Mouse (Mus musculus): ENCODE measurements at regions not wholly inside any gene's neighbourhood (a gene's known extent, or its start where the extent isn't known, plus 50 kb on each side); places are given as distances from the start of the nearest gene placed in this dataset.

- Histone ChIP-seq H3K36me3 (ENCODE audit: control insufficient read depth, insufficient read depth, low read length) (no peaks in the 10 kb centered on the region), H3K4me1 (ENCODE audit: control insufficient read depth, insufficient read depth, low read length) (peaks cover 4% of the 10 kb centered on the region; the same call in 1 of the 2 replicates), H3K27me3 (ENCODE audit: control insufficient read depth, insufficient read depth, low read length) (no peaks in the 10 kb centered on the region), H3K4me2 (replicated peaks; ENCODE audit: low read depth, low read length) (no peak overlapping the region), H3K9ac (replicated peaks; ENCODE audit: low read depth, low read length) (no peak overlapping the region), H3K9me3 (ENCODE audit: control insufficient read depth, low read depth, low read length) (no peaks in the 10 kb centered on the region), H3K27ac (ENCODE audit: low read length) (no peak overlapping the region), H3K4me3 (ENCODE audit: low read depth, low read length) (no peak overlapping the region)
- ATAC-seq (ENCODE audit: insufficient number of reproducible peaks, insufficient read depth, low FRiP score, low read depth), result no peak
- WGBS, result 78% methylated on average over 13 of the region's 13 CpGs
Measured at GRCm38 (mm10) chr4:152691302-152691701, 213.6 kb upstream of the Kcnab2 start.

GRCm38 (mm10) chr4:152690766-152691165 is 213.1 kb upstream of the Kcnab2 start:
- Histone ChIP-seq H3K4me3 (ENCODE audit: low read depth, low read length) (no peak overlapping the region), H3K4me2 (replicated peaks; ENCODE audit: low read depth, low read length) (no peak overlapping the region), H3K27ac (ENCODE audit: low read length) (no peak overlapping the region), H3K36me3 (ENCODE audit: control insufficient read depth, insufficient read depth, low read length) (no peaks in the 10 kb centered on the region), H3K27me3 (ENCODE audit: control insufficient read depth, insufficient read depth, low read length) (no peaks in the 10 kb centered on the region), H3K9ac (replicated peaks; ENCODE audit: low read depth, low read length) (no peak overlapping the region), H3K4me1 (ENCODE audit: control insufficient read depth, insufficient read depth, low read length) (peaks cover 4% of the 10 kb centered on the region; the same call in 1 of the 2 replicates), H3K9me3 (ENCODE audit: control insufficient read depth, low read depth, low read length) (no peaks in the 10 kb centered on the region)
- WGBS, result 91% methylated on average over 4 of the region's 4 CpGs
- no peak for ATAC-seq (ENCODE audit: insufficient number of reproducible peaks, insufficient read depth, low FRiP score, low read depth)

- Histone ChIP-seq H3K4me2 (replicated peaks; ENCODE audit: low read depth, low read length) (no peak overlapping the region), H3K4me1 (ENCODE audit: control insufficient read depth, insufficient read depth, low read length) (peaks cover 4% of the 10 kb centered on the region; the same call in 1 of the 2 replicates), H3K4me3 (ENCODE audit: low read depth, low read length) (no peak overlapping the region), H3K36me3 (ENCODE audit: control insufficient read depth, insufficient read depth, low read length) (no peaks in the 10 kb centered on the region), H3K9ac (replicated peaks; ENCODE audit: low read depth, low read length) (no peak overlapping the region), H3K9me3 (ENCODE audit: control insufficient read depth, low read depth, low read length) (no peaks in the 10 kb centered on the region), H3K27me3 (ENCODE audit: control insufficient read depth, insufficient read depth, low read length) (no peaks in the 10 kb centered on the region), H3K27ac (ENCODE audit: low read length) (no peak overlapping the region)
- 76% methylated on average over 9 of the region's 9 CpGs for WGBS
- ATAC-seq (ENCODE audit: insufficient number of reproducible peaks, insufficient read depth, low FRiP score, low read depth), result no peak
Measured at GRCm38 (mm10) chr4:152689831-152690230, 212.2 kb upstream of the Kcnab2 start.

- Histone ChIP-seq H3K4me2 (replicated peaks; ENCODE audit: low read depth, low read length) (no peak overlapping the region), H3K36me3 (ENCODE audit: control insufficient read depth, insufficient read depth, low read length) (no peaks in the 10 kb centered on the region), H3K9ac (replicated peaks; ENCODE audit: low read depth, low read length) (no peak overlapping the region), H3K27me3 (ENCODE audit: control insufficient read depth, insufficient read depth, low read length) (no peaks in the 10 kb centered on the region), H3K4me1 (ENCODE audit: control insufficient read depth, insufficient read depth, low read length) (peaks cover 4% of the 10 kb centered on the region; the same call in 1 of the 2 replicates), H3K4me3 (ENCODE audit: low read depth, low read length) (no peak overlapping the region), H3K27ac (ENCODE audit: low read length) (no peak overlapping the region), H3K9me3 (ENCODE audit: control insufficient read depth, low read depth, low read length) (no peaks in the 10 kb centered on the region; the same call in 1 of the 2 replicates)
- no peak for ATAC-seq (ENCODE audit: insufficient number of reproducible peaks, insufficient read depth, low FRiP score, low read depth)
- 47% methylated on average over 12 of the region's 12 CpGs for WGBS
Measured at GRCm38 (mm10) chr4:152686509-152687081, 208.9 kb upstream of the Kcnab2 start.

- no peaks in the 10 kb centered on the region for H3K9me3 ChIP-seq (ENCODE audit: control insufficient read depth, low read depth, low read length)
- no peak overlapping the region for H3K27ac ChIP-seq (ENCODE audit: low read length)
- no peaks in the 10 kb centered on the region for H3K27me3 ChIP-seq (ENCODE audit: control insufficient read depth, insufficient read depth, low read length)
- WGBS, result 19% methylated on average over 11 of the region's 11 CpGs
- H3K4me3 ChIP-seq (ENCODE audit: low read depth, low read length), result no peak overlapping the region
- no peaks in the 10 kb centered on the region for H3K36me3 ChIP-seq (ENCODE audit: control insufficient read depth, insufficient read depth, low read length)
- no peak for ATAC-seq (ENCODE audit: insufficient number of reproducible peaks, insufficient read depth, low FRiP score, low read depth)
- no peak overlapping the region for H3K4me2 ChIP-seq (replicated peaks; ENCODE audit: low read depth, low read length)
- H3K9ac ChIP-seq (replicated peaks; ENCODE audit: low read depth, low read length), result no peak overlapping the region
- no peaks in the 10 kb centered on the region for H3K4me1 ChIP-seq (ENCODE audit: control insufficient read depth, insufficient read depth, low read length)
Measured at GRCm38 (mm10) chr4:152674140-152674539, 196.5 kb upstream of the Kcnab2 start.

- no peak overlapping the region for H3K9ac ChIP-seq (replicated peaks; ENCODE audit: low read depth, low read length)
- no peak for ATAC-seq (ENCODE audit: insufficient number of reproducible peaks, insufficient read depth, low FRiP score, low read depth)
- no peaks in the 10 kb centered on the region for H3K27me3 ChIP-seq (ENCODE audit: control insufficient read depth, insufficient read depth, low read length)
- H3K4me2 ChIP-seq (replicated peaks; ENCODE audit: low read depth, low read length), result no peak overlapping the region
- no peak overlapping the region for H3K27ac ChIP-seq (ENCODE audit: low read length)
- H3K9me3 ChIP-seq (ENCODE audit: control insufficient read depth, low read depth, low read length), result peaks cover 3% of the 10 kb centered on the region; the same call in 1 of the 2 replicates
- 40% methylated on average over 8 of the region's 8 CpGs for WGBS
- H3K4me3 ChIP-seq (ENCODE audit: low read depth, low read length), result no peak overlapping the region
- H3K36me3 ChIP-seq (ENCODE audit: control insufficient read depth, insufficient read depth, low read length), result no peaks in the 10 kb centered on the region
- H3K4me1 ChIP-seq (ENCODE audit: control insufficient read depth, insufficient read depth, low read length), result no peaks in the 10 kb centered on the region
Measured at GRCm38 (mm10) chr4:152663482-152663881, 185.8 kb upstream of the Kcnab2 start.

GRCm38 (mm10) chr4:152663069-152663468 is 185.4 kb upstream of the Kcnab2 start:
- no peaks in the 10 kb centered on the region for H3K27me3 ChIP-seq (ENCODE audit: control insufficient read depth, insufficient read depth, low read length)
- H3K9me3 ChIP-seq (ENCODE audit: control insufficient read depth, low read depth, low read length), result peaks cover 3% of the 10 kb centered on the region; the same call in 1 of the 2 replicates
- no peak overlapping the region for H3K9ac ChIP-seq (replicated peaks; ENCODE audit: low read depth, low read length)
- no peak overlapping the region for H3K4me2 ChIP-seq (replicated peaks; ENCODE audit: low read depth, low read length)
- WGBS, result 93% methylated on average over 12 of the region's 12 CpGs
- ATAC-seq (ENCODE audit: insufficient number of reproducible peaks, insufficient read depth, low FRiP score, low read depth), result no peak
- no peaks in the 10 kb centered on the region for H3K4me1 ChIP-seq (ENCODE audit: control insufficient read depth, insufficient read depth, low read length)
- no peak overlapping the region for H3K27ac ChIP-seq (ENCODE audit: low read length)
- H3K4me3 ChIP-seq (ENCODE audit: low read depth, low read length), result no peak overlapping the region
- H3K36me3 ChIP-seq (ENCODE audit: control insufficient read depth, insufficient read depth, low read length), result no peaks in the 10 kb centered on the region

GRCm38 (mm10) chr4:152662439-152662838 is 184.8 kb upstream of the Kcnab2 start:
- 77% methylated on average over 11 of the region's 11 CpGs for WGBS
- Histone ChIP-seq H3K9me3 (ENCODE audit: control insufficient read depth, low read depth, low read length) (peaks cover 3% of the 10 kb centered on the region; the same call in 1 of the 2 replicates), H3K36me3 (ENCODE audit: control insufficient read depth, insufficient read depth, low read length) (no peaks in the 10 kb centered on the region), H3K4me1 (ENCODE audit: control insufficient read depth, insufficient read depth, low read length) (no peaks in the 10 kb centered on the region), H3K27ac (ENCODE audit: low read length) (no peak overlapping the region), H3K4me3 (ENCODE audit: low read depth, low read length) (no peak overlapping the region), H3K4me2 (replicated peaks; ENCODE audit: low read depth, low read length) (no peak overlapping the region), H3K27me3 (ENCODE audit: control insufficient read depth, insufficient read depth, low read length) (no peaks in the 10 kb centered on the region), H3K9ac (replicated peaks; ENCODE audit: low read depth, low read length) (no peak overlapping the region)
- no peak for ATAC-seq (ENCODE audit: insufficient number of reproducible peaks, insufficient read depth, low FRiP score, low read depth)

- no peaks in the 10 kb centered on the region for H3K27me3 ChIP-seq (ENCODE audit: control insufficient read depth, insufficient read depth, low read length)
- no peaks in the 10 kb centered on the region for H3K4me1 ChIP-seq (ENCODE audit: control insufficient read depth, insufficient read depth, low read length)
- ATAC-seq (ENCODE audit: insufficient number of reproducible peaks, insufficient read depth, low FRiP score, low read depth), result no peak; the same call in 1 of the 2 replicates
- WGBS, result 65% methylated on average over 8 of the region's 8 CpGs
- H3K36me3 ChIP-seq (ENCODE audit: control insufficient read depth, insufficient read depth, low read length), result no peaks in the 10 kb centered on the region
- H3K9ac ChIP-seq (replicated peaks; ENCODE audit: low read depth, low read length), result no peak overlapping the region
- H3K4me3 ChIP-seq (ENCODE audit: low read depth, low read length), result no peak overlapping the region
- no peak overlapping the region for H3K27ac ChIP-seq (ENCODE audit: low read length)
- H3K9me3 ChIP-seq (ENCODE audit: control insufficient read depth, low read depth, low read length), result no peaks in the 10 kb centered on the region
- no peak overlapping the region for H3K4me2 ChIP-seq (replicated peaks; ENCODE audit: low read depth, low read length)
Measured at GRCm38 (mm10) chr4:152650198-152650597, 172.5 kb upstream of the Kcnab2 start.
